Mouse (Mus musculus) retina, postnatal 1 day (tissue): ENCODE measurements around the gene Ofcc1.

Experiments used
- DNase-seq: peaks from one replicate; pipeline ENCODE4 v3.0.0-alpha.2; 2012

Gene Ofcc1

DNA sequence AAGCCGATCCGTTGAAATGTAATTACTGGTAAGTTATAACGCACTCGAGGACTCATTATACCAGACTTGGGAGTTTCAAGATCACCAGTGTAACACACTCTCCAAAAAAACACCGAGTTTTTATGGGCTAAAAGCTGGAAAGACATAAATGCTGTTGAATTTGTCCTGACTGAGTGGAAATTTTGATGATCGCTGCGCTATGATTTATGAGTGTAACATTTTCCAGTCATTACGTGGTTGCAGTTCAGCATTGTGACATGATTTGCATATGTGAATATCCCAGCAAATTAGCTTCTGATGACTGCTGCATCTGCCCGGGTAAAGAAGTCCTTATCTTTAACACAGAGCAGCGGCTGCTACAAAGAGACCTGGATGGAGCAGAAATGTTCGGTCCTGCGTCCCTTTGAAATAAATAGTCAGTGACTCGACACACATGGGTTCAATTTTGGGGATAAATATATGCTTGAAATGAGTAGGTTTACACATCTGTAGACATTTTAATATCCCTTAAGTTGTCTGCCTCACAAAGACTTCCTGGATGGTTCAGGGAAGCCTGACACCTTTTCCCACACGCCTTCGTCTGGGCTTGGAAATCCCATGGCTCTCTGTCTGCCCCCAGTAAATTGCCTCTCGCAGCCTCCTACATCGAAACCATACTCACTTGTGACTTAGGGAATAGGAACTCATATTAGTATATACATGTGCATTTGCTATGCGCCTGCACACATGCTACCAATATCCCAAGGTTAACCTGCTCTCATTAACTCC, 381.8 kb downstream of the Ofcc1 start:
- DNase-seq: peak; percentile 53

DNA sequence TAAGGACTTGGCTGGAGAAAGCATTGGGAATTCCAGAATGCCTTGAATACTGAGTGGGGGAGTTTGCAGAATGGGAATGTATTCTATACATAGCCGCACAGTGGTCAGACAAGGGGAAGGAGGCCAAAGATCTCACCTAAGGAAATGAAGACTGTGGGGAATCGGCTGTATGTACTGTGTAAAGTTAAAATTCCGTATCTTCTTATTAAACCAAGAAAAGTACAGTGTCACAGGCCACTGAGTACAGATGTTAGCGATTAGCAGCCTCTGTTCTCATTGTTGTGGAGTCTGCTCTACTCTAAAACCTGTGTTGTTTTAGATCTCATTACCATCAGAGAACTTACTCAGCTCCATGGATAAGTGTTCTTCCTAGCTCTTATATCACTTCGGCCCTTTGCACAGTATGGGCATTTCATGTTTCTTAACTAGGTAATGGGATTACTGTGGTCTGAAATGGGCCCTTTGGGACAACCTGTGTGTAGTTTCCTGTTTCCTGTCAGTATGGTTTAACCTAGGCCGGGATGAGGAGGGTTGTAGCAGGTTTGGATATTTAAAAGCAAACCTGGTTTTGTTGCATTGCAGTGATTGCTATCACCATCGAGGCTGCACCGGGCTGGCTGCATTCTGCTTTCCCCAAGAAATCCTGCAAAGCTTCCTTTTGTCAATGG, 392.8 kb downstream of the Ofcc1 start:
- no peak for DNase-seq

DNA sequence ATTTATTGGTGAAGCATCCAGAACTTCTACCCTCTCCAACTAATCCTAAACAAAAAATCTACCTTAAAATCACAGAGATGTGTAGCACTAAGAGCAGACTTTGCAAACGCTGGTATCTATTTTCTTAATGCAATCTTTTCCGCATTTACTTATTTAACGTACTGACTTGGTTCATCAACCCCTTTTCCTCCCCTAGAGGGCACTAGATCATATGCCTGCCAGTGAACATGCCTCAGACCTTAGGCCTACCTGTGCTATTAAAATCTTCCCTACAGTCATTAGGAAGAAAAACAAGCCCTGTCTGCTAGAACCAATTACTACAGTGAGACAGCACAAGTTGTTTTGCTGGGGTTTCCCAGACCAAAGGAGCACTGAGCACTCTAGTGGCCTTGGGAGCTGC, 404.0 kb downstream of the Ofcc1 start:
- no peak for DNase-seq

DNA sequence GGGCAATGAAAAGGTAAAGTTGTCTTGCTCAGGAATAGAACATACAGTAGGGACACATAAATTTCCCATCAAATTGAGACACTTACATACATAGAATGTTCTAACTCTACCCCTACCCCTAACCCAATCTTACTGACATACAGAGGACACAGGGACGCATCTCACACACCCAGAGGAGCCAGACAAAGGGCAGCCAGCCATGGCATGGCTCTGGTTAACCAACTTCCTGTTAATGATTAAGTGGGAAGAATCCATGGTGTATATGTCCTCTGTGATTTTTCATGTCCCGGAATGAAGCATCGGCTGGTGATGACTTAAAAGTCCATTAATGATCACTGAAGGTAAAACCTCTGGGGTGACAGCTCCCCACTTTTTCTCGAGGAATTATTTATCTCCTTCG, 405.2 kb downstream of the Ofcc1 start:
- DNase-seq: no peak
